Mouse (Mus musculus) forebrain, embryonic 16.5 days (tissue): ENCODE measurements around the gene Gnpat. TPM values are rescaled to one million over a fixed set of nuclear protein-coding genes. Genes with fewer than 3 reads are reported as not detected.

ENCODE experiments used
- ATAC-seq: fragments of 200-750 bp; cut with Nextera tagmentation; 2 replicates; pipeline ENCODE4 v1.8.0; 2017; ENCODE audit warnings: mild to moderate bottlenecking, moderate library complexity
- H3K27ac ChIP-seq: fragments of 300-500 bp; sonication (generic); 2 replicates; pipeline ENCODE4 v1.5.1; 2014; ENCODE audit warnings: low read length, control low read depth
- H3K27me3 ChIP-seq: fragments of 300-500 bp; sonication (generic); replicated peaks from 2 replicates; pipeline ENCODE4 v1.6.1; 2014; ENCODE audit warnings: low read length; ENCODE audit not compliant: control insufficient read depth, insufficient read depth
- H3K36me3 ChIP-seq: fragments of 300-500 bp; sonication (generic); 2 replicates; pipeline ENCODE4 v1.6.1; 2014; ENCODE audit not compliant: control insufficient read depth, insufficient read depth
- H3K4me1 ChIP-seq: fragments of 300-500 bp; sonication (generic); replicated peaks from 2 replicates; pipeline ENCODE4 v1.6.1; 2014; ENCODE audit warnings: low read length; ENCODE audit not compliant: control insufficient read depth, insufficient read depth
- H3K4me2 ChIP-seq: fragments of 300-500 bp; sonication (generic); 2 replicates; pipeline ENCODE4 v1.6.1; 2014; ENCODE audit warnings: mild to moderate bottlenecking, low read length, control low read depth
- H3K4me3 ChIP-seq: fragments of 300-500 bp; sonication (generic); replicated peaks from 2 replicates; pipeline ENCODE4 v1.5.1; 2014; ENCODE audit warnings: mild to moderate bottlenecking, low read length, control low read depth
- H3K9ac ChIP-seq: fragments of 300-500 bp; sonication (generic); replicated peaks from 2 replicates; pipeline ENCODE4 v1.6.1; 2014; ENCODE audit warnings: low read depth, low read length, control low read depth
- H3K9me3 ChIP-seq: fragments of 300-500 bp; sonication (generic); 2 replicates; pipeline ENCODE4 v1.6.1; 2016; ENCODE audit warnings: low read length; ENCODE audit not compliant: control insufficient read depth
- WGBS: fragments of 180-500 bp; shearing (Covaris S2); extraction: QIAGEN DNeasy Blood & Tissue Kit; methylation state at CpG from one replicate; pipeline ENCODE4 v1.1.7; 2014; 5-methylcytosine and 5-hydroxymethylcytosine counted together
- polyA plus RNA-seq: library from polyadenylated mRNA; unstranded; fragments of >200 nt; fragmentation: Nextera tagmentation; extraction: Ambion mirVana; gene quantifications from 2 replicates; pipeline ENCODE4 v1.2.1, GENCODE M21; 2015

Gene Gnpat
- polyA plus RNA-seq, 1 experiment from 2014 or later, result 92.7 TPM

GRCm38 (mm10) chr8:124925544-124926266 is 62.9 kb downstream of the Gnpat start:
- Histone ChIP-seq H3K27me3 (no peaks in the 10 kb centered on the region), H3K4me1 (peaks cover 5% of the 10 kb centered on the region; the same call in 1 of the 2 replicates), H3K4me2 (no peak overlapping the region), H3K4me3 (no peak overlapping the region), H3K9ac (no peak overlapping the region), H3K27ac (no peak overlapping the region), H3K36me3 (no peaks in the 10 kb centered on the region), H3K9me3 (no peaks in the 10 kb centered on the region)
- no peak for ATAC-seq
- 93% methylated on average over 14 of the region's 14 CpGs for whole genome bisulfite sequencing

DNA sequence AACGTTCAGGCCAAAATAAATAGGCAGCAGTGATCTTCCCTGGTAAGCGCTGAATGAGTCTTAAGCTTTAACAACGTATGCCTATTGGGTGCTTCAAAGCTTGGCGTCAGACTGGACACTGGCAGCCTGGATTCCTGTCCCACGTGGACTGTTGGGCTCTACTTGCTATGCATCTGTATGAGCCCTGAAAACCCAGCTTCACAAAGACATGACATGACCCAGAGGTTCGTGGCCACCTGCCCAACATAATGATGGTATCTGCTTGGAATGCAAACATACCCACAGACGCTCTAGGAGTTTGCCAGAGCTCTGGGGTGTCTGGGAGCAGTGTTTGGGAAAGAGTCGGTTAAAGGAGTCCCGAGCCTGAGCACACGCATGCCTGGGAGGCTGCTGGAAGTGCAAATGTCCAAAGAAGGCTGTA is 63.5 kb downstream of the Gnpat start:
- Histone ChIP-seq H3K36me3 (no peaks in the 10 kb centered on the region), H3K27me3 (no peaks in the 10 kb centered on the region), H3K9me3 (no peaks in the 10 kb centered on the region), H3K27ac (no peak overlapping the region), H3K4me3 (no peak overlapping the region), H3K9ac (no peak overlapping the region), H3K4me1 (peaks cover 5% of the 10 kb centered on the region; the same call in 1 of the 2 replicates), H3K4me2 (no peak overlapping the region)
- peak; percentile 28; the same call in 1 of the 2 replicates for ATAC-seq
- WGBS, result 71% methylated on average over 10 of the region's 10 CpGs

- no peaks in the 10 kb centered on the region for H3K9me3 ChIP-seq
- H3K36me3 ChIP-seq, result no peaks in the 10 kb centered on the region
- no peaks in the 10 kb centered on the region for H3K27me3 ChIP-seq
- ATAC-seq, result no peak
- H3K9ac ChIP-seq, result no peak overlapping the region
- no peak overlapping the region for H3K27ac ChIP-seq
- WGBS, result 91% methylated on average over 11 of the region's 11 CpGs
- no peak overlapping the region for H3K4me2 ChIP-seq
- H3K4me1 ChIP-seq, result peaks cover 3% of the 10 kb centered on the region; the same call in 1 of the 2 replicates
- no peak overlapping the region for H3K4me3 ChIP-seq
Observed at GRCm38 (mm10) chr8:124929006-124929405, 66.2 kb downstream of the Gnpat start.

DNA sequence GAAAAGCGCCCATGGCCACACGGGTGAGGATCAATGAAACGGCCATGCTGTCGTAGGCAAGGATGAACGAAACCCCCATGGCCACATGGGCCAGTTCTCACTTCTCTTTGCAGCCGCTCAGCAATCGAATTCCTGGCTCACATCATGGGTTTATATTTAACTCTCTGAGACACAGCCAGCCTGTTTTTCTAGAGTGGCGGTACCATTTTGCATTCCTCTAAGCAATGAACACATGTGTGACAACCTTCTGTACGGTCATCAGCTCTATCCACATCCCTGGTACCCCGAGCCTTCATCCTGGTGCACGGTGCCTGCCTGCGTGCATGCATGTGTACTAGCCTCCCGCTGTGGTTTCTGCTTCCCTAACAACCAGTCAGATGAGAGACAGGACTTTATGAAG is 67.3 kb downstream of the Gnpat start:
- Histone ChIP-seq H3K27me3 (no peaks in the 10 kb centered on the region), H3K36me3 (no peaks in the 10 kb centered on the region), H3K27ac (no peak overlapping the region; the same call in 1 of the 2 replicates), H3K9me3 (no peaks in the 10 kb centered on the region), H3K9ac (no peak overlapping the region), H3K4me2 (no peak overlapping the region), H3K4me1 (peaks cover 3% of the 10 kb centered on the region; the same call in 1 of the 2 replicates), H3K4me3 (no peak overlapping the region)
- no peak for ATAC-seq
- WGBS, result 84% methylated on average over 13 of the region's 13 CpGs

DNA sequence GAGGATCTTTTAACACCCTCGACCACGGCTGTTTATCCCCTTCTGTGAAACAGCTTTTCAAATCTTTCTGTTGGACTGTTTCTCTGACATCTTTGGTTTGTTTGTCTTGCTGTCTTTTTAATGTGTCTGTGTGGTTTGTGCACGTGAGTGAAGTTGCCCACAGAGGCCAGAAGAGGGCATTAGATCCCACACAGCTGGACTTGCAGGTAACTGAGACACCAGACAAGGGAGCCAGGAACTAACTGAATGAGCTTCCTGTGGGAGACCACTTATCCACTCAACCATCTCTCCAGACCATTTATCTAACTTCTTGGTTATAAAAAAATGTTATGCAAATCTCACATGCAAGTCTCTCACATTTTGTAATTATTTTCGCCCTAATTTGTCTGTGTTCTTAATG is 67.8 kb downstream of the Gnpat start:
- Histone ChIP-seq H3K4me1 (peaks cover 3% of the 10 kb centered on the region; the same call in 1 of the 2 replicates), H3K4me2 (no peak overlapping the region), H3K9me3 (no peaks in the 10 kb centered on the region), H3K36me3 (no peaks in the 10 kb centered on the region), H3K9ac (no peak overlapping the region), H3K4me3 (no peak overlapping the region), H3K27me3 (no peaks in the 10 kb centered on the region), H3K27ac (no peak overlapping the region)
- 91% methylated on average over 4 of the region's 4 CpGs for WGBS
- no peak for ATAC-seq

GRCm38 (mm10) chr8:124932435-124932834 is 69.6 kb downstream of the Gnpat start:
- Histone ChIP-seq H3K4me2 (no peak overlapping the region), H3K9ac (no peak overlapping the region), H3K27me3 (no peaks in the 10 kb centered on the region), H3K4me3 (no peak overlapping the region), H3K9me3 (no peaks in the 10 kb centered on the region), H3K4me1 (0 out of 2 replicates have a peak, but pooled peaks cover 3% of the 10 kb centered on the region), H3K36me3 (no peaks in the 10 kb centered on the region), H3K27ac (no peak overlapping the region)
- no peak for ATAC-seq
- 89% methylated on average over 3 of the region's 3 CpGs for WGBS

DNA sequence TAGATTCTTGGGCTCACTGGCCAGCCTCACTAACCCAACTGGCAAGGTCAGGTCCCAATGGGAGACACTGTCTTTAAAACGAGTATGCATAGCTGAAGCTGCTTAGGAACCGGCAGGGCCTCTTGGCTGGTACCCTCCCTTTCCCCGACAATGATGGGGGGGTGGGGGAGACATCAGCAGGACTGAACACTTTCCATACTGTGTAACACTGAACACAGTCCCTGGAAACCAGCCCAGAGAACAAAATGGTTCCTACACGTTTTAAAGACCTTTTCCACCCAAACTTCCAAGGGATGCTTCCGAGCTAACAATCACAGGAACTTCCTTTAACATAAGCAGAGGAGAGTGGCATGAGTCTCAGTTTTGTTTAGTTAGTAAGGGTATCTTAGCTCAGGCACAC is 72.3 kb downstream of the Gnpat start:
- no peaks in the 10 kb centered on the region for H3K9me3 ChIP-seq
- no peak for ATAC-seq
- no peak overlapping the region for H3K27ac ChIP-seq
- no peaks in the 10 kb centered on the region for H3K27me3 ChIP-seq
- H3K4me2 ChIP-seq, result no peak overlapping the region
- 87% methylated on average over 5 of the region's 5 CpGs for WGBS
- H3K9ac ChIP-seq, result no peak overlapping the region
- H3K36me3 ChIP-seq, result peaks cover 4% of the 10 kb centered on the region; the same call in 1 of the 2 replicates
- no peak overlapping the region for H3K4me3 ChIP-seq
- no peaks in the 10 kb centered on the region for H3K4me1 ChIP-seq

- H3K9me3 ChIP-seq, result no peaks in the 10 kb centered on the region
- 96% methylated on average over 10 of the region's 10 CpGs for WGBS
- H3K27me3 ChIP-seq, result no peaks in the 10 kb centered on the region
- no peak overlapping the region for H3K4me3 ChIP-seq
- no peak overlapping the region for H3K9ac ChIP-seq
- H3K4me1 ChIP-seq, result no peaks in the 10 kb centered on the region
- H3K4me2 ChIP-seq, result no peak overlapping the region
- ATAC-seq, result no peak
- H3K36me3 ChIP-seq, result peaks cover 4% of the 10 kb centered on the region; the same call in 1 of the 2 replicates
- H3K27ac ChIP-seq, result no peak overlapping the region
Observed at GRCm38 (mm10) chr8:124936699-124937098, 73.9 kb downstream of the Gnpat start.

GRCm38 (mm10) chr8:124937293-124937692 is 74.5 kb downstream of the Gnpat start:
- no peak overlapping the region for H3K4me3 ChIP-seq
- H3K27ac ChIP-seq, result no peak overlapping the region
- no peaks in the 10 kb centered on the region for H3K27me3 ChIP-seq
- no peak overlapping the region for H3K9ac ChIP-seq
- H3K4me1 ChIP-seq, result no peaks in the 10 kb centered on the region
- H3K4me2 ChIP-seq, result no peak overlapping the region
- 91% methylated on average over 4 of the region's 4 CpGs for WGBS
- H3K9me3 ChIP-seq, result no peaks in the 10 kb centered on the region
- H3K36me3 ChIP-seq, result peaks cover 4% of the 10 kb centered on the region; the same call in 1 of the 2 replicates
- no peak for ATAC-seq
